Mouse (Mus musculus): ENCODE measurements around the gene Rpl3.

The Rpl3 gene

GRCm38 (mm10) chr15:80069171-80069570 lies 22.5 kb downstream of the Rpl3 start:
- DNase-seq (ENCODE audit: low read depth, low spot score) = no peak

GRCm38 (mm10) chr15:80066538-80066937 lies 25.1 kb downstream of the Rpl3 start:
- DNase-seq (ENCODE audit: low read depth, low spot score) = peak; percentile 78

GRCm38 (mm10) chr15:80065414-80065813 lies 26.3 kb downstream of the Rpl3 start:
- peak; percentile 85 for DNase-seq (ENCODE audit: low read depth, low spot score)

GRCm38 (mm10) chr15:80064965-80065364 lies 26.7 kb downstream of the Rpl3 start:
- no peak for DNase-seq (ENCODE audit: low read depth, low spot score)

- DNase-seq (ENCODE audit: low read depth, low spot score) = no peak
Measured at GRCm38 (mm10) chr15:80062821-80063220, 28.8 kb downstream of the Rpl3 start.

- no peak for DNase-seq (ENCODE audit: low read depth, low spot score)
Measured at GRCm38 (mm10) chr15:80062339-80062738, 29.3 kb downstream of the Rpl3 start.

GRCm38 (mm10) chr15:80061071-80061550 lies 30.6 kb downstream of the Rpl3 start:
- DNase-seq (ENCODE audit: low read depth, low spot score) = no peak

- peak; percentile 80 for DNase-seq (ENCODE audit: low read depth, low spot score)
Measured at GRCm38 (mm10) chr15:80060356-80061070, 31.2 kb downstream of the Rpl3 start.

GRCm38 (mm10) chr15:80059606-80060005 lies 32.1 kb downstream of the Rpl3 start:
- DNase-seq (ENCODE audit: low read depth, low spot score) = no peak

GRCm38 (mm10) chr15:80058151-80058550 lies 33.5 kb downstream of the Rpl3 start:
- peak; percentile 51 for DNase-seq (ENCODE audit: low read depth, low spot score)

GRCm38 (mm10) chr15:80054034-80054710 lies 37.5 kb downstream of the Rpl3 start:
- no peak for DNase-seq (ENCODE audit: low read depth, low spot score)

- no peak for DNase-seq (ENCODE audit: low read depth, low spot score)
Measured at GRCm38 (mm10) chr15:80053381-80054033, 38.2 kb downstream of the Rpl3 start.

GRCm38 (mm10) chr15:80051782-80052181 lies 39.9 kb downstream of the Rpl3 start:
- DNase-seq (ENCODE audit: low read depth, low spot score) = no peak

- DNase-seq (ENCODE audit: low read depth, low spot score) = no peak
Measured at GRCm38 (mm10) chr15:80051092-80051761, 40.4 kb downstream of the Rpl3 start.

- peak; percentile 44 for DNase-seq (ENCODE audit: low read depth, low spot score)
Measured at GRCm38 (mm10) chr15:80050093-80050492, 41.6 kb downstream of the Rpl3 start.

- no peak for DNase-seq (ENCODE audit: low read depth, low spot score)
Measured at GRCm38 (mm10) chr15:80047973-80048372, 43.7 kb downstream of the Rpl3 start.

- DNase-seq (ENCODE audit: low read depth, low spot score) = no peak
Measured at GRCm38 (mm10) chr15:80047242-80047641, 44.4 kb downstream of the Rpl3 start.

- DNase-seq (ENCODE audit: low read depth, low spot score) = peak; percentile 86
Measured at GRCm38 (mm10) chr15:80045749-80046148, 45.9 kb downstream of the Rpl3 start.

- DNase-seq (ENCODE audit: low read depth, low spot score) = no peak
Measured at GRCm38 (mm10) chr15:80044249-80044648, 47.4 kb downstream of the Rpl3 start.

GRCm38 (mm10) chr15:80042152-80042551 lies 49.5 kb downstream of the Rpl3 start:
- no peak for DNase-seq (ENCODE audit: low read depth, low spot score)

GRCm38 (mm10) chr15:80038110-80038391 lies 53.6 kb downstream of the Rpl3 start:
- no peak for DNase-seq (ENCODE audit: low read depth, low spot score)
